Mouse (Mus musculus) fibroblast of lung, adult 2 months (primary cell): ENCODE measurements at regions not wholly inside any gene's neighbourhood (a gene's known extent, or its start where the extent isn't known, plus 50 kb on each side); places are given as distances from the start of the nearest gene placed in this dataset.

ENCODE experiments used
- DNase-seq: peaks from one replicate; pipeline ENCODE4 v3.0.0-alpha.2; 2011; ENCODE audit warnings: low read depth

- no peak for DNase-seq
These were observed 240.9 kb upstream of the Runx1 start for GRCm38 (mm10) chr16:93066821-93067220.

DNA sequence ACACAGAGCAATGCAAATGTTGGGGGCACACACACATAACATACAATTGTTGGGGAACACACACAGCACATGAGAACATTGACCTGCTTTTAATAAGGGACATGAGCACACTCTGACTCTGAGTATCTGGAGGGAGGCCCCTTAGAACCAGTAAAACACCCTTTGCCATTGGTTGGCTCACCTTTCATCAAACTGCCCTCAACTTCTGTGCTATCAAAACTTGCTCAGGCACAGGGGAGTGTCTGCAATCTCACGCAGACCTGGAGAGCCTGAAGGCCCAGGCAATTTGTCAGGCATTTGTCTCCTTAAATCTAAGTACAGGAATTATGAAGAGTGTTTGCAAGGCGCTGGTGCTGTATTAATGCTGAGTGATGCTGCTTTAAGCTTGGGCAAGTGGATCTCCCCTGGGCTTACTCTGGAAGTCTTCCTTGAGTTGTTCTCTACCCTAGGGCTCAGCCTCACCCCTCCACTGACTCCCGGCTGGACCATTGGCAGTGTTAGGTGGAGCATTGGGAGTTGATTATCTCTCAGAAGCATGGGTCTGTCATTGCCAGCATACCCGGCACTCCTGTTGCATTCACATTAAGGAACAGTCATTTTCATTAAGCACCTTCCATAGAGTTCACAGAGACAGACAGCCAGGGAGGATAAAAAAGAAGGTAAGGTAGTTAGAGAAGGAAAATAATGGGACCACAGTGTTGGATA, 235.7 kb upstream of the Runx1 start:
- DNase-seq: no peak

- DNase-seq: no peak
These were observed 230.3 kb upstream of the Runx1 start for GRCm38 (mm10) chr16:93056295-93056694.

GRCm38 (mm10) chr16:93055545-93055944, 229.6 kb upstream of the Runx1 start:
- DNase-seq: no peak

- no peak for DNase-seq
These were observed 225.3 kb upstream of the Runx1 start for GRCm38 (mm10) chr16:93051233-93051632.

GRCm38 (mm10) chr16:93048418-93048932, 222.5 kb upstream of the Runx1 start:
- DNase-seq: no peak

DNA sequence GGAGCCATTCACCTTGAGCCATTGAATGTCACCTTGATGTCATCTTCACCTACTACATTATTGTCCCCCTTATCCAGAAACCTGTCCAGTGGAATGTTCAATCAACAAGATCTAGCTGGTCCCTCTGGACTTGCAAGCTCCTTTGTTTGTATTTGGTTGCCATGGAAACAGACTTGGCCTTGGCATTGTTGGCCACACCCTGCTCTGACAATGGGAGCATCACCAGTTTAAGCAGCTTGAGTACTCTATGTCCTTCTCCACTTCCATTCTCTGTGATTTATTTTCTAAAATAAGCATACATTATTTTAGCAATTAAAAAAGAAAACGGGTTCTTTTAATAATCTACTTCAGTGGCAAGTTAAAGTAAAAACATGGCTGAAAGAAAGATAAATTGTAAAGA, 221.6 kb upstream of the Runx1 start:
- DNase-seq: no peak

DNA sequence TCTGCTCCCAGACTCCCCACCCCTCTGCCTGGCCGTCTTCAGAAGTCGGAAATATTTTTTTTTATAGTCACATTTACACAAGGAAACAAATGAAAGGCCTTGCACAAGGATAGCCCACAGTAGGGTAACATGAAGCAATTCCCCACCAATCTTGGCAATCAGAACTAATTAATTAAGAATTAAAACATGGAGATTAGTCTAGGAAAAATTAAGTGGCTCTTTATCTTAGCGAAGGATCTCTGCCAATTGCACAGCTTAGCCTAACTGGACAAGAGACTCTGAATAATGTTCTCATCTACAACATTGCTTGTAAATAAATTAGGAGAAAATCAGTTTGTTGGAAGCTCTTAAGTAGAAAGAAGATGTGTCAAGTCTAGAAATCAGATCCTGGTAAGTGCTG, 220.3 kb upstream of the Runx1 start:
- DNase-seq: no peak

- no peak for DNase-seq
These were observed 217.4 kb upstream of the Runx1 start for GRCm38 (mm10) chr16:93043355-93043754.

GRCm38 (mm10) chr16:93042941-93043340, 217.0 kb upstream of the Runx1 start:
- no peak for DNase-seq

GRCm38 (mm10) chr16:93042491-93042890, 216.5 kb upstream of the Runx1 start:
- DNase-seq: no peak

- no peak for DNase-seq
These were observed 215.9 kb upstream of the Runx1 start for GRCm38 (mm10) chr16:93041887-93042286.

DNA sequence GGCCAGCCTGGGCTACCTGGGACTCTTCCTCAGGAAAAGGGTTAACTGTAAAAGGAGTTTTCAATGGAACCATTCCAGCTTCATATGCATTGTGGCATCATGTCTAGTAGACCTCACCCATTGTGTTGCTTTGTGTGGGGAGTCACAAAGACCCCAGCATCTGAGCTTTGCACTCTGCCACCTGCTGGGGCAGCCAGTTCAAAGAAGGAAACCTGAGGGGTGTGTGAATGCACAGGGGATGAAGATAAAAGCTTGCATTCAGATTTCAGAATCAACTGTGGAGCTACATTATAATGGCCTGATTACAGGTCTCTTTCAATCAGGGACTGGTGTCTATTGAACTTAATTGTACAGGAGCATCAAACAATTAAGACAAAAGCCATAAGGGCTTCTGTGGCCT, 215.4 kb upstream of the Runx1 start:
- DNase-seq: no peak

GRCm38 (mm10) chr16:93035626-93036025, 209.7 kb upstream of the Runx1 start:
- DNase-seq: no peak

GRCm38 (mm10) chr16:93033943-93034342, 208.0 kb upstream of the Runx1 start:
- DNase-seq: no peak

- DNase-seq: no peak
These were observed 205.7 kb upstream of the Runx1 start for GRCm38 (mm10) chr16:93031624-93032023.

DNA sequence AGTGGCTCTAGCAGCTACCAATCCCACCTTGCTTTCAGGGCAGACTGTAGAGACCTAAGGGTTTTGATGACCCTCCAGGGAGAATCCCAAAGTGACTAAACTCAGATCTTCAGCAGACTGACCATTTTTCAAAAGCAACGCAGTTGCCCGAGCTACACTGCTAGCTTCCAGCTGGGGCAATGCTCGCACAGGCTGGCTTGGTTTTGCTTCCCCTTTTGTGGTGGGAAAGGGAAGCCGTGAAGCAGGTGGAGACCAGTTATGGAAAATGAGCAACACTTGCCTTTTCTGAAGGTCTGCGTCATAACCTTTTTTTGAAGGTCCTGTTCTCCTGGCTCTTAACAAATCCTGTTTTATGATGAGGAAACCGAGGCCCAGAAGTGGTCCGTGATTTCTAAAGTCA, 202.7 kb upstream of the Runx1 start:
- no peak for DNase-seq

GRCm38 (mm10) chr16:93028016-93028415, 202.1 kb upstream of the Runx1 start:
- DNase-seq: no peak

DNA sequence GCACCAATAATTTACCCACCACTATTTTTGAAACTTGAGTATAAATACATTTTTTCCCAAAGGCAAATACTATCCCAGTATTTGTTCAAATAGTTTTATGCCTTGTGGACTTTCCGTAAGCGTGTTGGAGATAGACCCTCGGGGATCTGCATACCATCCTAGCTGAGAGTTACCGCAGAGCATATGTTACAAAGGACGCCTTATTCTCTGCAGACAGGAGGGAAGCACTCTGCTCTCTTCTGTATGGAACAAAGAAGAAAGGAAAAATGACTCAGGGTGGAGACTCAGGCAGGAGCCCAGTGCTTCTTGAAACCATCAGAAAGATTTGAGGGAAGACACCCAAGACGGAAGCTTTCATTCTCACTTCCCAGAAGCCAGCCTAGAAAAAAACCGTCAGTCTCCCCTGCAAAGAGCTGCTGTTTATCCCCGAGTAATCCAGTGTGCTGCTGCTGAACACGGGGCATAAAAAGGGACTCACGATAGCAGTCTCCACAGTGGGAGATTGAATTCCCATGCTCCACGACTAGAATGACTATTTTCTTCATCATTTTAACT, 200.2 kb upstream of the Runx1 start:
- no peak for DNase-seq

DNA sequence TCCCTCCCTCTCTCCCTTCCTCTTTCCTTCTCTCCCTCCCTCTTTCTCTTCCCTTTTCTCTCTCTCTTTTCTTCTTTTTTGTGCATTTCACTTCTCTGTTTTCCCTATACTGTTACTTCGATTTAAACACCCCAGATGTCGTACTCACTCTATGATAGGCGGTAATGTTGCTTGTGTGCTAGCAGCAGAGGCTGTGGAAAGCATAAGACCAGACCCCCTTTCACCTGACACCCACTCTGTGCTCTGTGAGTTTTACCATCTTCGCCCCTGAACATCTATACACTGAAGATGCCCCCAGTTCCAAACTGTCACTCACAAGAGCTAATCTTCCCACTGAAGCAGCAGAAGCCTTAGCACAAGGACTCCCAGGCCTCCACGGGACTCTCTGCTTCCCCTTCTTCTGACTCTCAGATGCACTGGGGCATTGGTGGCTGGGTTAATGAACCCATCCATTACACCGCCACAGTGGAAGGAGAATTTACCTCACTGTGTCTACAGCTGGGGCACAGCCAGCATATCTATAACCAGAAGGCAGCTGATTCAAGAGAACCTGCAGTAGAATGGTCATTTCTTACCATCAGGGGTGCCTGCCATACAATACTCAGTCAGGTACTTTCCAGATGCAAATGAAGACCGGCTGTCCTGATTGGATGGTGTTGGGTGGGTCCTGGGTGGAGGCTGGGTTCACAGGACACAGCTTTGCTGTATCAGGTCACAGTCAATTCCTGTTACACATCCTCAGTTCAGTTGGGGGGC, 194.0 kb upstream of the Runx1 start:
- DNase-seq: no peak

DNA sequence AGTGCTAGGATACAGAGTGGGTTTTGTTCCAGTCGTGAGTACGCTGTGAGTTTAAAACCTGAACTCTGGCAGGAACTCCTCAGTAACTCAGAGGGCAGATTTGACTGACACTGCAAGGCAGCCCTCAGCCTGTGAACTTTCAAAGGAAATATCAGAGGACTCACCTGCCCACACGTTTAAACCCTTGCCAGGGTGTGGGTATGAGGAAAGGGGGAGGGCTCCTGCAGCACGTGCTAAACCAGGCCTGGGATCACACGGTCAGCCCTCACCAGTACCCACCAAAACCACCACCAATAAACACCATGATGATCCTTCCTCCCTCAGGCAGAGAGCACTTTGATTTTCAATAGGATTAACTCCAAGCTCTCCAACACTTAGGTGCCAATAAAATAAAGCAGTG, 192.8 kb upstream of the Runx1 start:
- DNase-seq: no peak

DNA sequence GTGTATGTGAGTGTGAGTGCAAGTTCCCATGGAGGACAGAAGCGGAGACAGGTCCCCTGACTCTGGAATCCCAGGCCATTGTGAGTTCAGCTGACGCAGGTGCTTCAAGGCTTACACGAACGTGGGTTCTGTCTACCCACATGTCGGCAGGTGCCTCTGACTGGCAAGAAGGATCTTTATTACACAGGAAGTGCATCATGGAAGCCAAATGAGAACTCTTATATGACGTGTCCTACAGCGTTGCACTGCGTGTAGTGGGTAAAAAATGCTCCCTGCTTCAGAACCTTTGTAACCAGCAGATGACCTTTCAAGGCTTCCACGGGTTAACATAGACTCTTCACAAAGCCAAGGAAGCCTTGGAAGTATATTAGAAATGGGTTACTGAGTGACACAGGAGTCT, 191.1 kb upstream of the Runx1 start:
- DNase-seq: no peak

DNA sequence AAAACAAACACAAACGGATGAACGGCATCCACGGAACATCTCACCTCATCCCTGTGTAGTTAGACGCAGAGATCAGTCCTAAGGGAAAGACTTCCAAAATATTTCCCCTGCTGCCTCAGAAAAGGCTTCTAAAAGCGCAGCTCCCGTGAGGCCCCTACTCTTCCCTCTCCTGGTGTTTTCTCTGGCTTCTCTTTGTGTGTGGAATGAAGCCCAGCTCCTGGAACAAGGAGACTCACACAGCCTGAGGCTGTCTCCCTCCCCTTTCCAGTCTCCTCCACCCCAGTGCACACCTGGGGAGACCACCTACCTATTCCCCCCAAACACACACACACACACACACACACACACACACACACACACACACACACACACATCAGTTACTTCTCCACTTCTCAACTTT, 189.7 kb upstream of the Runx1 start:
- DNase-seq: no peak
